Mouse (Mus musculus) MEL (cell line): ENCODE results near the gene Slc11a2. TPM values are rescaled to one million over a fixed set of nuclear protein-coding genes. Genes with fewer than 3 reads are reported as not detected.
"Not testable (repeated sequence)": the region's sequence is repeated elsewhere in the genome, so short reads cannot be mapped to it uniquely, and the experiment has no call there.

ENCODE experiments used
- DNase-seq: peaks from one replicate; pipeline ENCODE4 v3.0.0; 2011; ENCODE audit warnings: low read depth, low spot score
- H3K27ac ChIP-seq: 2 replicates; pipeline ENCODE4 v1.5.1; 2012; ENCODE audit warnings: low read depth, mild to moderate bottlenecking, control low read depth, low read length, moderate library complexity; ENCODE audit not compliant: control insufficient read depth
- H3K27me3 ChIP-seq, 2 experiments: fragments of 150-350 bp in 1 of 2; sonication (generic) in 1 of 2; 2 replicates each; pipeline ENCODE4 v1.6.1; 2012; ENCODE audit warnings: low read length in 2 of 2, mild to moderate bottlenecking in 2 of 2, improper control_type of control experiment in 1 of 2, moderate library complexity in 1 of 2; ENCODE audit not compliant: insufficient read depth in 2 of 2, control insufficient read depth in 1 of 2
- H3K36me3 ChIP-seq, 2 experiments: 2 replicates each; pipeline ENCODE4 v1.6.1; 2012 to 2014; ENCODE audit warnings: low read length in 2 of 2, improper control_type of control experiment in 1 of 2, inconsistent platforms in 1 of 2, mild to moderate bottlenecking in 1 of 2; ENCODE audit not compliant: insufficient read depth in 2 of 2, control insufficient read depth in 1 of 2
- H3K4me1 ChIP-seq, 2 experiments: fragments of 150-350 bp in 1 of 2; sonication (generic) in 1 of 2; 2 replicates each; pipeline ENCODE4 v1.6.1; 2012; ENCODE audit warnings: low read length in 2 of 2, improper control_type of control experiment in 1 of 2, mild to moderate bottlenecking in 1 of 2; ENCODE audit not compliant: insufficient read depth in 2 of 2, control insufficient read depth in 1 of 2
- H3K4me3 ChIP-seq, 2 experiments: fragments of 150-350 bp in 1 of 2; sonication (generic) in 1 of 2; 2 replicates each; pipeline ENCODE4 v1.5.1; 2012; ENCODE audit warnings: low read depth in 2 of 2, low read length in 2 of 2, mild to moderate bottlenecking in 2 of 2, moderate library complexity in 2 of 2, control low read depth in 1 of 2, improper control_type of control experiment in 1 of 2; ENCODE audit not compliant: control insufficient read depth in 1 of 2, insufficient read depth in 1 of 2
- H3K79me2 ChIP-seq: 2 replicates; pipeline ENCODE4 v1.6.1; 2012; ENCODE audit warnings: mild to moderate bottlenecking, low read length, moderate library complexity; ENCODE audit not compliant: control insufficient read depth, poor library complexity, insufficient read depth
- H3K9ac ChIP-seq: 2 replicates; pipeline ENCODE4 v1.6.1; 2012; ENCODE audit warnings: low read depth, mild to moderate bottlenecking, control low read depth, low read length, moderate library complexity; ENCODE audit not compliant: control insufficient read depth, poor library complexity, severe bottlenecking
- H3K9me3 ChIP-seq: fragments of 150-350 bp; sonication (generic); replicated peaks from 2 replicates; pipeline ENCODE4 v1.6.1; 2012; ENCODE audit warnings: mild to moderate bottlenecking, low read length, improper control_type of control experiment, moderate library complexity; ENCODE audit not compliant: insufficient read depth
- CHD2 ChIP-seq: IDR thresholded peaks from 2 replicates; pipeline ENCODE4 v1.6.1; 2011; ENCODE audit warnings: low read length, improper control_type of control experiment
- CTCF ChIP-seq, 3 experiments: IDR thresholded peaks in 2 of 3; conservative IDR thresholded peaks in 1 of 3; 2 replicates each; pipeline ENCODE4 v1.5.1; 2011 to 2012; ENCODE audit warnings: low read length in 3 of 3, low read depth in 2 of 3, mild to moderate bottlenecking in 2 of 3, improper control_type of control experiment in 1 of 3, inconsistent platforms in 1 of 3, mixed read lengths in 1 of 3, moderate library complexity in 1 of 3; ENCODE audit not compliant: control insufficient read depth in 1 of 3, insufficient read depth in 1 of 3, poor library complexity in 1 of 3, severe bottlenecking in 1 of 3
- ELF1 ChIP-seq: IDR thresholded peaks from 2 replicates; pipeline ENCODE4 v1.6.1; 2014; ENCODE audit warnings: low read depth, mild to moderate bottlenecking, inconsistent platforms, low read length, improper control_type of control experiment, moderate library complexity
- GATA1 ChIP-seq: IDR thresholded peaks from 2 replicates; pipeline ENCODE4 v1.6.1; 2011; ENCODE audit warnings: low read depth, low read length, improper control_type of control experiment
- JUND ChIP-seq: IDR thresholded peaks from 2 replicates; pipeline ENCODE4 v1.6.1; 2011; ENCODE audit warnings: low read depth, mild to moderate bottlenecking, improper control_type of control experiment, low read length
- KAT2A ChIP-seq: conservative IDR thresholded peaks from 2 replicates; pipeline ENCODE4 v1.6.1; 2012; ENCODE audit warnings: low read depth, low read length, improper control_type of control experiment, inconsistent platforms
- MAFK ChIP-seq: IDR thresholded peaks from 2 replicates; pipeline ENCODE4 v1.6.1; 2011; ENCODE audit warnings: low read depth, mild to moderate bottlenecking, low read length, improper control_type of control experiment, borderline replicate concordance
- MAZ ChIP-seq: IDR thresholded peaks from 2 replicates; pipeline ENCODE4 v1.6.1; 2012; ENCODE audit warnings: low read depth, mild to moderate bottlenecking, inconsistent platforms, low read length, improper control_type of control experiment
- MXI1 ChIP-seq: IDR thresholded peaks from 2 replicates; pipeline ENCODE4 v1.6.1; 2011; ENCODE audit warnings: mild to moderate bottlenecking, low read depth, low read length, improper control_type of control experiment
- MYB ChIP-seq: IDR thresholded peaks from 2 replicates; pipeline ENCODE4 v1.6.1; 2011; ENCODE audit warnings: mild to moderate bottlenecking, low read depth, low read length, improper control_type of control experiment
- MYC ChIP-seq: IDR thresholded peaks from 2 replicates; pipeline ENCODE4 v1.6.1; 2011; ENCODE audit warnings: low read depth, mild to moderate bottlenecking, low read length, improper control_type of control experiment, moderate library complexity
- NRF1 ChIP-seq: IDR thresholded peaks from 2 replicates; pipeline ENCODE4 v1.6.1; 2014; ENCODE audit warnings: low read depth, mild to moderate bottlenecking, inconsistent platforms, low read length, improper control_type of control experiment, moderate library complexity; ENCODE audit not compliant: poor library complexity, insufficient read depth, severe bottlenecking
- POLR2A ChIP-seq, 2 experiments: IDR thresholded peaks; 2 replicates each; pipeline ENCODE4 v1.6.1; 2011 to 2012; ENCODE audit warnings: low read length in 2 of 2, mild to moderate bottlenecking in 2 of 2, control low read depth in 1 of 2, improper control_type of control experiment in 1 of 2, low read depth in 1 of 2, moderate library complexity in 1 of 2; ENCODE audit not compliant: control insufficient read depth in 1 of 2, insufficient read depth in 1 of 2, poor library complexity in 1 of 2
- POLR2AphosphoS2 ChIP-seq: IDR thresholded peaks from 2 replicates; pipeline ENCODE4 v1.6.1; 2011; ENCODE audit warnings: low read length, improper control_type of control experiment
- RAD21 ChIP-seq: IDR thresholded peaks from 2 replicates; pipeline ENCODE4 v1.6.1; 2011; ENCODE audit warnings: mild to moderate bottlenecking, low read depth, low read length, improper control_type of control experiment
- SIN3A ChIP-seq: IDR thresholded peaks from 2 replicates; pipeline ENCODE4 v1.6.1; 2012; ENCODE audit warnings: low read length, improper control_type of control experiment, inconsistent platforms
- SMC3 ChIP-seq: IDR thresholded peaks from 2 replicates; pipeline ENCODE4 v1.6.1; 2011; ENCODE audit warnings: low read depth, low read length, improper control_type of control experiment
- ZC3H11A ChIP-seq: IDR thresholded peaks from 2 replicates; pipeline ENCODE4 v1.6.1; 2012; ENCODE audit warnings: low read depth, mild to moderate bottlenecking, inconsistent platforms, low read length, improper control_type of control experiment
- ZNF384 ChIP-seq: IDR thresholded peaks from 2 replicates; pipeline ENCODE4 v1.6.1; 2012; ENCODE audit warnings: low read depth, mild to moderate bottlenecking, inconsistent platforms, low read length, improper control_type of control experiment
- polyA plus RNA-seq, 2 experiments: library from polyadenylated mRNA; stranded (reverse) in 1 of 2; unstranded in 1 of 2; fragments of >175 nt in 1 of 2; fragments of >200 nt in 1 of 2; gene quantifications; 2 replicates each; pipeline versions ENCODE4 v1.2.1 to v1.2.4; 2012; ENCODE audit warnings: low replicate concordance in 2 of 2, low read depth in 1 of 2; ENCODE audit not compliant: insufficient read length in 2 of 2, insufficient read depth in 1 of 2, missing spikeins in 1 of 2
- total RNA-seq: library from RNA; depleted of rRNA; stranded (reverse); fragments of 300-350 nt; gene quantifications from 2 replicates; pipeline ENCODE4 v1.2.3, GENCODE M21; 2012

Gene Slc11a2
- total and polyA plus RNA-seq, 3 experiments, result 69.0 to 112 TPM; not detected in 1

DNA sequence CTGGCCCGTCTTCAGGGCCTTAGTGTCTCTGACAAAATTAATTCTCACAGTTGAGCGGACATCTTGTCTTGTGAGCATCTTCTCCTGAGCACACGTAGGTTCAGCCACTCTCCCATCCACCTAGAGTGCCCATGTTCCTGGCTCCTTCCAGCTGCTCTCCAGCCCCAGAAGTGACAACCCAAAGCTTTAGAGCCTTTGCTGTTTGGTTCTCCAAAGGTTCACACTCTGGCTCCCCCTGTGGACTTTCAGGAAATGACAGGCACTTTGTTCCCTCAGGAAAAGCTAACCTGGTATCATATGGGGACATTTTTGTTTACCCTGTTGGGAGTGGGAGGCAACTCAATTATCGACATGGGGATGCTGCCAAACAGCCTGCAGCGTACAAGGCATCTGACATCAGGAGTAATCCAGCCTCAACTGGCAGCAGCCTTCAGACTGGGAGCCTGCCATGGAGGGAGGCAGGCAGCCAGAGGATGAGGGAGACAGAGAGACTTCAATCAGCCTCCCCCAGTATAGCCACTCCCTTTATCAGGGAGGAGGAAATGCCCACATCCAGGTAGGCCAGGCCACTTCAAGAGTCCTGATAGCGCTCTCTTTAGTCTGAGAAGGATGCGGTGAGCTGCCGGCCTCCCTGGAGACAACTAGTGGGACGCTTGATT lies 46.9 kb downstream of the Slc11a2 start:
- TF ChIP-seq SMC3, result 0 out of 2 replicates have a peak, but pooled peaks have one; percentile 4
- peak in 2 of 3 experiments; percentile 15 to 25; a peak in 2 of 6 replicates for TF ChIP-seq CTCF (IDR thresholded peaks at IDR 0.05 in 2 of 3, conservative IDR thresholded peaks at IDR 0.05 in 1 of 3; ENCODE audit: control insufficient read depth in 1 of 3, insufficient read depth in 1 of 3, low read depth in 2 of 3, low read length in 3 of 3, poor library complexity in 1 of 3, severe bottlenecking in 1 of 3)
- H3K27me3 ChIP-seq, H3K36me3 ChIP-seq, DNase-seq, H3K4me1 ChIP-seq, H3K9me3 ChIP-seq, H3K79me2 ChIP-seq, H3K9ac ChIP-seq, H3K4me3 ChIP-seq, H3K27ac ChIP-seq: not testable (repeated sequence)

DNA sequence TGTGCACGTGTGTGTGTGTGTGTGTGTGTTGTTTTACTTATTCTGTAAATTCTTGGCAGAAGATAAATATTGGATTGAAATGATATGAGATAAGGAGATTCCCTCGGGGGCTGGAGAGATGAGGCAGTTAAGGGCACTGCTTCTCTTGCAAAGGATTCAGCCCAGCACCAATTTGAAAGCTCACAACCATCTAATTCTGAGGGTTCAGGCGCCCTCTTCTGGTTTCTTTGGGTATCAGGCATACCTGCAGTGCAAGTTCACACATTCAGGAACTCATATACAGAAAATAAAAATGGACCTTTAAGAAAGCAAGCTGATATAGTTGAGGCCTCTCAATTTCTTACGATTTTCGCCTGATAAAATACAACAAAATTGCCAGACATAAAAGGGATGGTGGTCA lies 49.8 kb downstream of the Slc11a2 start:
- no peaks in the 10 kb centered on the region for H3K9me3 ChIP-seq
- peaks cover 0 to 3% of the 10 kb centered on the region in 2 experiments; a peak in 2 of 4 replicates for H3K36me3 ChIP-seq
- peak; percentile 89 for TF ChIP-seq RAD21
- TF ChIP-seq ZC3H11A, result peak; percentile 88
- peak; percentile 93 for TF ChIP-seq SMC3
- 0 out of 2 replicates have a peak, but pooled peaks have one; percentile 22 for TF ChIP-seq GATA1
- no peak for TF ChIP-seq MYC
- TF ChIP-seq CTCF (IDR thresholded peaks at IDR 0.05 in 2 of 3, conservative IDR thresholded peaks at IDR 0.05 in 1 of 3; ENCODE audit: control insufficient read depth in 1 of 3, insufficient read depth in 1 of 3, low read depth in 2 of 3, low read length in 3 of 3, poor library complexity in 1 of 3, severe bottlenecking in 1 of 3), result peak; percentile 79 to 96 (median 83)
- H3K9ac ChIP-seq, result no peak overlapping the region
- H3K79me2 ChIP-seq, result no peaks in the 10 kb centered on the region
- peaks cover 2 to 3% of the 10 kb centered on the region in 2 experiments; a peak in 3 of 4 replicates for H3K27me3 ChIP-seq
- no peak overlapping the region for H3K27ac ChIP-seq
- H3K4me3 ChIP-seq, result no peak overlapping the region
- peak; percentile 86 for DNase-seq
- peaks cover 2 to 9% of the 10 kb centered on the region in 2 experiments; a peak in 3 of 4 replicates for H3K4me1 ChIP-seq

DNA sequence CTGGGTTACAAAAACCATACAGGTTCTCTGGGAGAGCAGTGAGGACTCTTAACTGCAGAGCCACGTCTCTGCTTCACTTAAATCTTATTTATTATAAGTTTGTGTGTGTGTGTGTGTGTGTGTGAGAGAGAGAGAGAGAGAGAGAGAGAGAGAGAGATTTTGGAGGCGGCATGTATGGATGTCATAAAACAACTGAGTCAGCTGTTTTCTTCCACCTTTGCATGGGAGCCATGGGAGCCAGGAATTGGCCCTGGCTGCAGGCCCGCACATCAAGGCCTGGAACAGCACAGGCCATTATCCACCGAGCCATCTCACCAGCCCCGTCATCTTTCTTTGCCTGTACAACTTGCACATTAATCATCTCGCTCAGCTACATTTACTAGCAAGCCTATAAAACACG lies 57.8 kb downstream of the Slc11a2 start:
- Histone ChIP-seq H3K36me3 (no peaks in the 10 kb centered on the region), H3K9ac (no peak overlapping the region), H3K9me3 (no peaks in the 10 kb centered on the region), H3K4me3 (no peak overlapping the region), H3K4me1 (no peaks in the 10 kb centered on the region), H3K79me2 (no peaks in the 10 kb centered on the region), H3K27ac (no peak overlapping the region), H3K27me3 (peaks cover 11 to 20% of the 10 kb centered on the region in 2 experiments)
- TF ChIP-seq MAZ (no peak), MYB (no peak), CTCF (IDR thresholded peaks at IDR 0.05 in 2 of 3, conservative IDR thresholded peaks at IDR 0.05 in 1 of 3; ENCODE audit: control insufficient read depth in 1 of 3, insufficient read depth in 1 of 3, low read depth in 2 of 3, low read length in 3 of 3, poor library complexity in 1 of 3, severe bottlenecking in 1 of 3) (no peak), NRF1 (no peak), SIN3A (no peak), MAFK (no peak), POLR2AphosphoS2 (no peak), JUND (no peak), MXI1 (no peak), POLR2A (IDR thresholded peaks at IDR 0.05; ENCODE audit: control insufficient read depth in 1 of 2, insufficient read depth in 1 of 2, low read depth in 1 of 2, low read length in 2 of 2, poor library complexity in 1 of 2) (no peak), ZNF384 (no peak), CHD2 (no peak), KAT2A (no peak), ELF1 (no peak)
- DNase-seq, result no peak

DNA sequence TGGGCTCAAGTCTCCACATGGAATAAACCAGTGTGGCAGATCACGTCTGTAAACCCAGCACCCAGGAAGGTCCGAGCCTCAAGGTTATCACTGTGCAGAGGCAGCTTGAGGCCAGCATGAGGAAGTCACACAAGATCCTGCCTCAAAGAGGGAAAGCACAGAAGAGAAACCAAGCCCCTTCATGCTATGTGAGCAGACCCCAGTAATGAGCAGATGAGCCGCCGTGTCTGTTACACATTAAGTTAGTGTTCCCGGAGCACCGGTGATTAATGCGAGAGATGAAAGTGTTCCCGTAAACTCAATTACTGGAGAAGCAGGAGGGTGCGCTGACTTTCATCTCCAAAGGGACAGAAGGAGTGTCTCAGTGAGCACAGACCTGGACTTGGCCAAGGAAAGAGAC lies 58.9 kb downstream of the Slc11a2 start:
- DNase-seq, H3K27ac ChIP-seq, H3K4me3 ChIP-seq, H3K9me3 ChIP-seq, H3K79me2 ChIP-seq, H3K36me3 ChIP-seq, H3K4me1 ChIP-seq, H3K9ac ChIP-seq: not testable (repeated sequence)
- H3K27me3 ChIP-seq, result peaks cover 11 to 18% of the 10 kb centered on the region in 2 experiments
